Mouse (Mus musculus) v-Abl transformed pro-B cells (cell line): ENCODE measurements around the gene Sbf1.

Source experiments
- in situ Hi-C, 2 experiments: fragments of 400-800 bp; cut with MboI; formaldehyde crosslinking; loops; one replicate each; pipeline ENCODE4 v1.15.1; 2025; ENCODE audit not compliant: unreplicated experiment in 2 of 2

The Sbf1 gene

GRCm38 (mm10) chr15:89322670-89323522 is 7.8 kb upstream of the Sbf1 start, which contains the start of gene Adm2:
Adm2 (plus strand) TSS chr15:89322720.
- in situ Hi-C loops: no loop called here

- in situ Hi-C loops: no loop called here
These were observed 6.2 kb upstream of the Sbf1 start for GRCm38 (mm10) chr15:89321264-89321663.

DNA sequence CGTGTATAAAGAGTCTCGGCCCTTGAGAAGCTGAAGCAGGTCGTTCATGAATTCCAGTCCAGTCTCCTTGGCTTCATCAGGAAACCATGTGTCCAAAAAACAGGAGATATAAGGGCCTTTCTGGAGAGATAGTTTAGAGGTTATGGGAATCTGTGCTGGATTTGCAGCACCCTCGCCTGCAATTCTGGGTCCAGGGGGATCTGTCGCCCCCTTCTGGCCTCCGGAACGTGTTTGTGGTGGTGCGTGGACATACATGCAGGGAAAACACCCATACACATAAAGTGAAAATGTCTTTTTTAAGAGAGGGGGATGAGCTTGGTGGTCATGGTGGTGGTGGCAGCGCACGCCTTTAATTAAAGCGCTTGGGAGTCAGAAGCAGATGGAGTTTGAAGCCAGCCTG is 1.0 kb upstream of the Sbf1 start:
- in situ Hi-C loops: no loop called here

GRCm38 (mm10) chr15:89314511-89315189 is 461 bp downstream of the Sbf1 start:
- in situ Hi-C loops: loop anchor here in 1 of 2 experiments (5.0 kb wide), 1 partner anchor 58 kb away; the partner anchor contains the start of gene Sco2

- in situ Hi-C loops: loop anchor here in 1 of 2 experiments (5.0 kb wide), 1 partner anchor 58 kb away; the partner anchor contains the start of gene Sco2
These were observed 1.0 kb downstream of the Sbf1 start for GRCm38 (mm10) chr15:89314107-89314506.

DNA sequence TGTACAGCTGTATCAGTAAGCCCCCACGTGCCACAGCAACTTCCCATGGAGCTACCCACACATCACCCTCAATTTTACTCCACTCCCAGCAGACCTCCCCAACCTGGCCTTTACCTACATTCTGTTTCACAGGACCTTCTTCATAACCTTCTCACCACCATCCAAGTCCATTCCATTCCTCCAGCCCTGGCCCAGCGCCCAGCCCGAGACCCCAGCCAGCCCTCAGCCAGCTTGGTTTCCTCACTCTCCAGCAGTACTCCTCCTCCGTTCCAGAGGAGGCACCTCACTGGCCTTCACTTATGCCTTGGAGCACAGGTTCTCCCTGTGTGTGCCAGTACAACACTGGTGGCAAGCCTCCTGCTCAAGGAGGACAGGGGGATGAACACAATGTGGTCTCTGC is 1.8 kb downstream of the Sbf1 start:
- in situ Hi-C loops: loop anchor here in 1 of 2 experiments (5.0 kb wide), 1 partner anchor 59 kb away; the partner anchor contains the start of gene Sco2

DNA sequence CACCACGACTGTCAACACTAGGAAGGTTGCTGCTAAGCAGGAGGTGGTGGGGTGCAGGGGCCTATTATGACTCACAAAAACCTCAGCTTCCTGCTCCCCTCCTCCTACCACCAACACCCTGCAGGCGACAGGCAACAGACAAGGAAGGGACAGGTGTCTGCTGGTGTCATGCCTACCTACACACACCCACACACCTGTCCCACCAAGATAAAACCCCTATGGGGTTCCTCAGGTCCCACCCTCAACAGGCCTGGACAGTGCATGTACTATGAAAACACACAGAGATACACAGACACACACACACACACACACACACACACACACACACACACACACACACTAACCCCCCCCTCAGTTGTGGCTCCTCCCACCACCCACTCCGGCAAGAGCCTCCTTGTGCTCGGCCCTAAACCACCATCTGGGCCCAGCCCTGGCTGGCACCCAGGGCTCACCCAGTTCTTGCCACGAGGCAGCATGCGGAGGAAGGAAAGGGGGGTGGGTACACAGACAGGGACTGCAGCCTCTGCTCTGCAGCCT is 5.1 kb downstream of the Sbf1 start:
- in situ Hi-C loops: loop anchor here (5.0 kb wide), 2 partner anchors 32 to 62 kb away; partner anchors contain the start of gene Sco2 (in 2 of the 2)

- in situ Hi-C loops: loop anchor here (5.0 kb wide), 2 partner anchors 34 to 64 kb away; partner anchors contain the start of gene Sco2 (in 1 of the 2)
These were observed 6.5 kb downstream of the Sbf1 start for GRCm38 (mm10) chr15:89308406-89309139.

- in situ Hi-C loops: loop anchor here (5.0 kb wide), 2 partner anchors 35 to 65 kb away; partner anchors contain the start of gene Sco2 (in 1 of the 2)
These were observed 7.7 kb downstream of the Sbf1 start for GRCm38 (mm10) chr15:89307461-89307860.

DNA sequence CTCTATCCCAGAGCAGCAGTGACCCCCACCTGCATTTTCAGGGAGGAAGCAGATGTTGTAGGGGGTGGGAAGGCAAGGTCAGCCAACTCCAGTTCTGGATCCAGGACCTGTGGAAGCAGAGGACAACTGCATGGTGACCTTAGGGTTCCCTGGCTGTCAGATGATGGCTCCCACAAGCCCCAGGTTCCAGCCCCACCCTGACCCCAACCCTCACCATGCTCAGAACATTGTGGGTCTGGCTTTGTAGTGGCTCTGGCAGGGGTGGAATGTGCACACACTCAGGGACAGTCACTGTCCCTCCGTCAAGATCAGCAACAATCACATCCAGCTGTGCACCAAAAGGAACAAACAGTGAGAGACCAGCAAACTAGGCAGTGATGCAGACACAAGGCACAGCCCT is 9.1 kb downstream of the Sbf1 start:
- in situ Hi-C loops: loop anchor here (5.0 kb wide), 2 partner anchors 36 to 66 kb away; partner anchors contain the start of gene Sco2 (in 1 of the 2)

DNA sequence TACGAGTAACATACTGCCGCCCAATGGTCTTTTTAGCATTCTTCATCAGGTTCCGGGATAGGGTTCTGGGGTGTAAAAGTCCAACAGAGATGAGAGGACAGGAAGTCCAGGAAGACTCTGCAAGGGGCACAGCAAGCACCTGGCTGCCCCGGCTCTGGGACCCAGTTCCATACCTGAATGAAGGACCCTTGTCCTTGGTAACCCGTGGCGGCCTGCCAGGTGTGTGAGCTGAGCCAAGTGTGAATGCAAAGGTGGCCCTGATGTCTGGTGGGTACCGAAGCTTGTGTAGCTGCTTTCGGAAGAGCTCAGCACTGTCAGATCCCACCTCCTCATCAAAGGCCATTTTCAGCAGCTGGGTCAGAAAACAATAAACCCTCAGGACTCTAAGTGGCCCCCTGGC is 14.5 kb downstream of the Sbf1 start:
- in situ Hi-C loops: no loop called here

DNA sequence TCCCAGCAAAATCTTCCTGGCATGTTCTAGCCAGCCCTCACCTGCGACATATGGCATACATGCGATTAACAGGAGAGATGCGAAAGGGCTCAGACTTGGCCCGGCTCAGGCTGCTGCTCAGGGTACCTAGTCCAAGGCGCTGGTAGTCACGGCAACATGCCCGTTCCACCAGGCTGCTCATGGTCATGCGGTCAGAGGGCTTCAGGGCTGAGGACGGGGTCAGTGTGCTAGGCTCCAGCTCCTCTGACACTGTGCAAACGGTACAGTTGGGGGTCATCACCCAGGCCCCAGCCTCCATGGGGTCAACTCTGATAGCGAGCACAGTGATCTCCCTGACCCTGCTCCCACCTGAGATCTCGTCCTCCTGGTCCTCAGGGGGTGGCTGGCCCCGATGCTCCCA is 14.9 kb downstream of the Sbf1 start:
- in situ Hi-C loops: no loop called here

DNA sequence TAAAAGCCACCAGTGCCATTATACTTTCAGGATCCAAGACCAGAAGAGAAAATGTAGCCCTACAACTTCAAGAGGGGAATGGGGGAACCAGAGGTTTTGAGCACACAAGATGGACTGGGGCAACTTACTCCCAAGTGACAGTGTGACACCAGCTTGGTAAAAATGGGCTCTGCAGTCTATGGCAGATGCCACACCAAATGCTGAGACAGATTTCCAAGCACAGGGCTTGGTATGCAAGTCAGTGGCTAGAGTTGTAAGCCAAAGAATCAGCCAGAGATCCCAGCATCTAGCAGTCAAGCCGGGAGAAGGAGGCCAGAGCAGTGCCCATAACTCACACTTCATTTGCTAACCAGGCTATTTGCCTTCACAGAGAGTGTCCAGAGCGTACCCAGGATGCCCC is 17.4 kb downstream of the Sbf1 start:
- in situ Hi-C loops: no loop called here

DNA sequence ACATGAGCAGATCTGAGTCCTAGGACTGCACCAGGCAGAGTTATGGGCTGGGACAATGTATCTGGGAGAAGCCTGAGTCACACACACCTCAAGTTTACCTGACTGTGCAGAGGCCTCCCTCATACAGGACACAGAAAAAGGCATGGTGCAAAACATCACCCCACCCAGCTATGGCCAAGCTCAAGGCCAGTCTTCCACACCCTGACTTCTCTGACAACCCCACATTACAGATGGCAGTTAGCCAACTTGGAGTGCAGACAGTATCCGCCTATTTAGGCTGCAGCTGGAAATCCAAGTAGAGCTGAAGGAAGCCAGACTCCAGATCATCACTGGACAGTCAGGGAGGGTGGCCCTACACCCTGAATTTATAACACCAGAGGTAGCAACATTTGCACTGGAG is 18.6 kb downstream of the Sbf1 start:
- in situ Hi-C loops: no loop called here

DNA sequence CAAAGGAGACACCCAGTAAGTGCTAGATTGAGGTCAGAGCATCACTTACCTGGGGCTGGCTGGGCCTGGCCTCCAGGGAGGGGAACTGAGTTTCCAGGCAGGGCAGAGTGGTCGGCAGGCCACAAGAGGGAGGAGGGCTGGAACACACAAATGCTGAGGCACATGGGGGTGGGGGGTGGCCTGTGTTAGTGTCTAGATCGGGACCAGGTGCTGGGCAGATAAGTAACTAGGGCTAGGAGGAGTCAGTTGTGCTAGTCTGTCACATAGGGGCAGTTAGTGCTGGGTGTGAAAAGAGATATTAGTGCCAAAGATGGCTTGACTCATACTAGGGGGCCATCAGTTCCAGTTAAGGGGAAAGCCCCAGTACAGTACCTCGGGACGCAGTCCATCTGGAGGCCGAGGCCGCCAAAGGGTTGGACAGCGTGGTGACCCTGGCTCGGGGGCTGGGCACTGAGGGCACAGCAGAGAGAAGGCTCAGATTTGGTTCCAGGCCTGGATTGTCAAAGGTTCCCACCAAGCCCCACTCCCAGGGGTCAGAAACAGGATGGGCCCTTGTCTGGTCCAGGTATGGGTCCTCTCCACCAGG is 19.4 kb downstream of the Sbf1 start:
- in situ Hi-C loops: no loop called here

- in situ Hi-C loops: no loop called here
These were observed 21.3 kb downstream of the Sbf1 start for GRCm38 (mm10) chr15:89293778-89294177.

GRCm38 (mm10) chr15:89292795-89293194 is 22.3 kb downstream of the Sbf1 start:
- in situ Hi-C loops: no loop called here

GRCm38 (mm10) chr15:89291521-89291920 is 23.6 kb downstream of the Sbf1 start:
- in situ Hi-C loops: no loop called here

- in situ Hi-C loops: no loop called here
These were observed 25.7 kb downstream of the Sbf1 start for GRCm38 (mm10) chr15:89289455-89289854.

- in situ Hi-C loops: no loop called here
These were observed 26.8 kb downstream of the Sbf1 start for GRCm38 (mm10) chr15:89288227-89288767.
